Mouse (Mus musculus): Measurements from ENCODE around the gene Oaz3.

GRCm38 (mm10) chr3:94473567-94474232 is 30.0 kb upstream of the Oaz3 start:
- TF ChIP-seq CTCF (IDR thresholded peaks at IDR 0.05; ENCODE audit: borderline replicate concordance, insufficient read depth, low read depth, low read length) (no peak), POLR2A (IDR thresholded peaks at IDR 0.05; ENCODE audit: borderline replicate concordance, insufficient read depth, low read length) (no peak)
